Mouse (Mus musculus): ENCODE data around the gene Wdr54. TPM values are rescaled to one million over a fixed set of nuclear protein-coding genes. Genes with fewer than 3 reads are reported as not detected.

Gene Wdr54
- polyA plus RNA-seq, 1 experiment from 2014 or later, result 4.2 TPM

GRCm38 (mm10) chr6:83116373-83117164, 39.6 kb downstream of the Wdr54 start:
- Histone ChIP-seq H3K27ac (ENCODE audit: poor library complexity, severe bottlenecking) (no peak overlapping the region), H3K27me3 (replicated peaks) (no peaks in the 10 kb centered on the region), H3K36me3 (peaks cover 33% of the 10 kb centered on the region), H3K9ac (peak overlapping the region; percentile 86), H3K9me3 (replicated peaks) (no peaks in the 10 kb centered on the region), H3K4me3 (peak overlapping the region; percentile 75), H3K4me1 (replicated peaks) (peaks cover 38% of the 10 kb centered on the region), H3K4me2 (peak overlapping the region; percentile 93)
- no peak for ATAC-seq (ENCODE audit: insufficient number of reproducible peaks, low FRiP score)
- WGBS, result 75% methylated on average over 11 of the region's 11 CpGs

GRCm38 (mm10) chr6:83115682-83116372, 40.4 kb downstream of the Wdr54 start:
- peaks cover 41% of the 10 kb centered on the region for H3K4me1 ChIP-seq (replicated peaks)
- H3K36me3 ChIP-seq, result peaks cover 36% of the 10 kb centered on the region
- H3K27me3 ChIP-seq (replicated peaks), result no peaks in the 10 kb centered on the region
- H3K4me2 ChIP-seq, result peak overlapping the region; percentile 93
- ATAC-seq (ENCODE audit: insufficient number of reproducible peaks, low FRiP score), result no peak; the same call in 1 of the 2 replicates
- 1% methylated on average over 33 of the region's 48 CpGs for WGBS
- H3K9me3 ChIP-seq (replicated peaks), result no peaks in the 10 kb centered on the region
- H3K4me3 ChIP-seq, result peak overlapping the region; percentile 75
- peak overlapping the region; percentile 63 for H3K27ac ChIP-seq (ENCODE audit: poor library complexity, severe bottlenecking)
- H3K9ac ChIP-seq, result peak overlapping the region; percentile 86

GRCm38 (mm10) chr6:83115011-83115671, 41.1 kb downstream of the Wdr54 start, which contains the start of gene Mogs:
Mogs (plus strand) TSS chr6:83115496.
- peak within 1 kb of the TSS; percentile 75 for H3K4me3 ChIP-seq
- peak within 1 kb of the TSS; percentile 63 for H3K27ac ChIP-seq (ENCODE audit: poor library complexity, severe bottlenecking)
- peaks cover 36% of the 10 kb centered on the region for H3K36me3 ChIP-seq
- ATAC-seq (ENCODE audit: insufficient number of reproducible peaks, low FRiP score), result peak; percentile 92
- H3K27me3 ChIP-seq (replicated peaks), result no peaks in the 10 kb centered on the region
- H3K4me1 ChIP-seq (replicated peaks), result peaks cover 37% of the 10 kb centered on the region
- WGBS, result 1% methylated on average over 44 of the region's 58 CpGs
- H3K4me2 ChIP-seq, result peak within 1 kb of the TSS; percentile 93
- H3K9ac ChIP-seq, result peak within 1 kb of the TSS; percentile 86
- H3K9me3 ChIP-seq (replicated peaks), result no peaks in the 10 kb centered on the region

- Histone ChIP-seq H3K27ac (ENCODE audit: poor library complexity, severe bottlenecking) (no peak overlapping the region; the same call in 1 of the 2 replicates), H3K9me3 (replicated peaks) (no peaks in the 10 kb centered on the region), H3K27me3 (replicated peaks) (no peaks in the 10 kb centered on the region), H3K9ac (0 out of 2 replicates have a peak overlapping the region, but pooled peaks have one; percentile 34), H3K4me3 (no peak overlapping the region), H3K36me3 (peaks cover 3% of the 10 kb centered on the region), H3K4me1 (replicated peaks) (peaks cover 38% of the 10 kb centered on the region), H3K4me2 (peak overlapping the region; percentile 22; the same call in 1 of the 2 replicates)
- 77% methylated on average over 4 of the region's 4 CpGs for WGBS
- ATAC-seq (ENCODE audit: insufficient number of reproducible peaks, low FRiP score), result no peak
Measured at GRCm38 (mm10) chr6:83111510-83112136, 44.6 kb downstream of the Wdr54 start.

- Histone ChIP-seq H3K9ac (peak within 1 kb of the TSS; percentile 94), H3K9me3 (replicated peaks) (no peaks in the 10 kb centered on the region), H3K36me3 (peaks cover 10% of the 10 kb centered on the region), H3K4me2 (peak within 1 kb of the TSS; percentile 89), H3K4me1 (replicated peaks) (peaks cover 28% of the 10 kb centered on the region), H3K27me3 (replicated peaks) (no peaks in the 10 kb centered on the region), H3K4me3 (peak within 1 kb of the TSS; percentile 93), H3K27ac (ENCODE audit: poor library complexity, severe bottlenecking) (peak within 1 kb of the TSS; percentile 85)
- peak; percentile 85 for ATAC-seq (ENCODE audit: insufficient number of reproducible peaks, low FRiP score)
- under 1% methylated on average over 76 of the region's 76 CpGs for WGBS
Measured at GRCm38 (mm10) chr6:83108762-83109668, 47.2 kb downstream of the Wdr54 start, which contains the start of gene Mrpl53. Mrpl53 (plus strand) TSS chr6:83109040.

GRCm38 (mm10) chr6:83107566-83108400, 48.4 kb downstream of the Wdr54 start:
- Histone ChIP-seq H3K4me1 (replicated peaks) (peaks cover 36% of the 10 kb centered on the region), H3K9me3 (replicated peaks) (no peaks in the 10 kb centered on the region), H3K27ac (ENCODE audit: poor library complexity, severe bottlenecking) (no peak overlapping the region), H3K9ac (peak overlapping the region; percentile 94; the same call in 1 of the 2 replicates), H3K27me3 (replicated peaks) (0 out of 2 replicates have a peak, but pooled peaks cover 4% of the 10 kb centered on the region), H3K4me3 (peak overlapping the region; percentile 93), H3K36me3 (peaks cover 10% of the 10 kb centered on the region), H3K4me2 (peak overlapping the region; percentile 89)
- 35% methylated on average over 13 of the region's 13 CpGs for WGBS
- 0 out of 2 replicates have a peak, but pooled peaks have one; percentile 46 for ATAC-seq (ENCODE audit: insufficient number of reproducible peaks, low FRiP score)

GRCm38 (mm10) chr6:83104158-83104557, 52.0 kb downstream of the Wdr54 start:
- H3K27ac ChIP-seq (ENCODE audit: poor library complexity, severe bottlenecking), result no peak overlapping the region
- H3K27me3 ChIP-seq (replicated peaks), result peaks cover 11% of the 10 kb centered on the region
- H3K36me3 ChIP-seq, result 0 out of 2 replicates have a peak, but pooled peaks cover 7% of the 10 kb centered on the region
- no peaks in the 10 kb centered on the region for H3K9me3 ChIP-seq (replicated peaks)
- H3K9ac ChIP-seq, result no peak overlapping the region
- no peak for ATAC-seq (ENCODE audit: insufficient number of reproducible peaks, low FRiP score)
- no peak overlapping the region for H3K4me2 ChIP-seq
- H3K4me1 ChIP-seq (replicated peaks), result peaks cover 28% of the 10 kb centered on the region
- 85% methylated on average over 4 of the region's 4 CpGs for WGBS
- H3K4me3 ChIP-seq, result no peak overlapping the region

- Histone ChIP-seq H3K4me3 (no peak overlapping the region), H3K4me2 (peak overlapping the region; percentile 100; the same call in 1 of the 2 replicates), H3K27me3 (replicated peaks) (peaks cover 13% of the 10 kb centered on the region), H3K27ac (ENCODE audit: poor library complexity, severe bottlenecking) (no peak overlapping the region), H3K9ac (peak overlapping the region; percentile 90; the same call in 1 of the 2 replicates), H3K9me3 (replicated peaks) (no peaks in the 10 kb centered on the region), H3K4me1 (replicated peaks) (peaks cover 24% of the 10 kb centered on the region), H3K36me3 (0 out of 2 replicates have a peak, but pooled peaks cover 7% of the 10 kb centered on the region)
- 46% methylated on average over 11 of the region's 11 CpGs for WGBS
- ATAC-seq (ENCODE audit: insufficient number of reproducible peaks, low FRiP score), result no peak
Measured at GRCm38 (mm10) chr6:83103130-83103650, 53.0 kb downstream of the Wdr54 start.
